Mouse (Mus musculus) ovary, postnatal 14 days (tissue): ENCODE results near the gene Olfr1084.
"Not testable (repeated sequence)": the region's sequence is repeated elsewhere in the genome, so short reads cannot be mapped to it uniquely, and the experiment has no call there.

Experiments used
- DNase-seq: peaks from one replicate; pipeline ENCODE4 v3.0.0; 2022; ENCODE audit warnings: low spot score

The Olfr1084 gene

DNA sequence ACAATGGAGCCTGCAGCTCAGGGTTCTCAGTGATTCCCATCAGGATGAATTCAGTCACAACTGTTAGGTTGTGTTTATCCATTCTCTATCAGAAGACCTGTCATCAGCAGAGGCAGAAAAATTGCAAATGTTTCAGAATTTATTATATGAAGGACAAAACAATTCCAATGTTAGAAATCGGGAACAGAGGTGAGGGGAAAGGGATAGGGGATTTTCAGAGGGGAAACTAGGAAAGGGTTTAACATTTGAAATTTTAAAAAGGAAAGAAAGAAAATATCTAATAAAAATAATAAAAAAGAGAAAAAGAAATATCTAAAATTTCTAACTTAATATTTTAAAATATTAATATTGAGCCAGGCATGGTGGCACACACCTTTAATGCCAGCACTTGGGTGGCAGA lies at the start of gene Olfr1084:
TSS of gene Olfr1084 (minus strand) at position 101 of the 400 bp plus-strand sequence.
- DNase-seq, result not testable (repeated sequence)

DNA sequence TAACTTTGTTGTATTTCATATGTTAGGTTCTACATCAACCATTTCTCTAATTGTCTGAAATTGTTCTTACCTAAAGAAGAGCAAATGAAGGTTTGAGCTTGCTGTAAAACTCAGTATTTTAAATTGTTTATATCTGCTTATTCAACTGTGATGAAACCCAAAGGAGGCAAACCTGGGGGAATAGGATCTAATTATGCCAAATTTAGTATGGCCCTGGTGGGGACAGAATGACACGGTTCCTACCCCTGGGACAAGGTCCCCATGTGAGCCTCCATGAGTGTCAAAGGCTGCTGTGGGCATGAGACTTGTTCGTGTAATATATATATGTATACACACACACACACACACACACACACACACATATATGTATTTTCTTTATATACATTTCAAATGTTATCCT lies 40.5 kb upstream of the Olfr1084 start, which contains the start of gene Olfr1086:
TSS of gene Olfr1086 (minus strand) at position 101 of the 400 bp plus-strand sequence.
- DNase-seq, result no peak

GRCm38 (mm10) chr2:86661919-86662318 lies 22.4 kb upstream of the Olfr1084 start, which contains the start of gene Olfr1085:
TSS of gene Olfr1085 (minus strand) at chr2:86662019.
- DNase-seq, result no peak

GRCm38 (mm10) chr2:86598866-86599265 lies 40.7 kb downstream of the Olfr1084 start, which contains the start of gene Olfr1082:
TSS of gene Olfr1082 (minus strand) at chr2:86598966.
- not testable (repeated sequence) for DNase-seq
